Mouse (Mus musculus) gastrocnemius, postnatal 25 days (tissue): ENCODE results near the gene Adgrg7. TPM values are rescaled to one million over a fixed set of nuclear protein-coding genes. Genes with fewer than 3 reads are reported as not detected.

Source experiments
- DNase-seq: peaks from one replicate; pipeline ENCODE4 v3.0.0; 2022
- total RNA-seq, 2 experiments: library from RNA; stranded (reverse); gene quantifications; 1 replicate in 1 of 2; 2 replicates in 1 of 2; pipeline ENCODE4 v1.2.3; 2021

Adgrg7 gene
- total RNA-seq, 2 experiments from 2014 or later, result not detected

DNA sequence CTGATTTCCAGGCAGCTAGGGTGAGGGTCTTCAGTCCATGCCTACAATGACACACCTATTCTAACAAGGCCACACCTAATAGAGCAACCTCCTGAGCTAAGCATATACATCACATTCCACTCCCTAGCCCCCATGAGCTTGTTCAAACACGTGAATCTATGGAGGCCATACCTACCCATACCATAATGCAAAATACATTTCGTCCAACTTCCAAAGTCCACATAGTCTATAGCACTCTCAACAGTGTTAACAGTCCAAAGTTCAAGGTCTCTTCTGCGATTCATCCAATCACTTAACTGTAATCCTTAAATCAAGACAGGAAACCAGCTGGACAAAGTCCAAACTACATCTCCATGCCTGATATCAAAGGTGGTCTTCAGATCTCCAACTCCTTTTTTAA lies 85.6 kb downstream of the Adgrg7 start:
- no peak for DNase-seq

DNA sequence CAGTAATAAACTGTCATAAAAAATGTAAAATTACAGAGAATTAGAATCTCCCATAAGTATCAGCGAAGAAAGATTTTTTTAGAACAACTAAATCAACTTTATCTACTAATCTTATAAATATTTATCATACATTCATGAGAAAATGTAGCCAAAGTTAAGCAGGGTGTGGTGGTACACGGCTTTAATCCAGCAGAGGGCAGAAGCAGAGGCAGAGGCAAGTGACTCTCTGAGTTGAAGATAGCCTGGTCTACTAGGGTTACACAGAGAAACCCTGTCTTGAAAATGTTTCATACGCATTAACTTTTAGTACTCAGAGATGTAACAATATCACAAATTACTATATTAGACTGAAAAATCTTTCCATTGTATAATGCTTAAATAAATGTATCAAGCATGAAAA lies 89.9 kb downstream of the Adgrg7 start:
- no peak for DNase-seq

DNA sequence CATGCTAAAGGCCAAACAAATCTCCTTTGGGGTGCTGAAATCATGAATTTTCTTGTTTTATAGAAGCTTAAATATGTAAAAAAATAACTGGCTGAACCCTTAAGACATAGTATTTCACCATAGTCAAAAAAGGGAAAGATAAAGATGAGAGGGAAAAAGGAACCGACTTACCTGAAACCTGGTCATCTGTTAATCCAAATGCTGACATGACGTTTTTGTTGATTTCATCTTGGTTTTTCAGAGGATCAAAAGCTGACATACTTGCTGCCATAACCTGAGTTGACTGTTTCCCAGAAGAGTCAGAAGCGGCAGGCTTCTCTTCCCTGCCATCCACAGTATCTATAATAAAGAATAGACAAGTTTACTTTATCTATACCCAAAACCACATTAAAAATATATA lies 94.8 kb downstream of the Adgrg7 start:
- no peak for DNase-seq

DNA sequence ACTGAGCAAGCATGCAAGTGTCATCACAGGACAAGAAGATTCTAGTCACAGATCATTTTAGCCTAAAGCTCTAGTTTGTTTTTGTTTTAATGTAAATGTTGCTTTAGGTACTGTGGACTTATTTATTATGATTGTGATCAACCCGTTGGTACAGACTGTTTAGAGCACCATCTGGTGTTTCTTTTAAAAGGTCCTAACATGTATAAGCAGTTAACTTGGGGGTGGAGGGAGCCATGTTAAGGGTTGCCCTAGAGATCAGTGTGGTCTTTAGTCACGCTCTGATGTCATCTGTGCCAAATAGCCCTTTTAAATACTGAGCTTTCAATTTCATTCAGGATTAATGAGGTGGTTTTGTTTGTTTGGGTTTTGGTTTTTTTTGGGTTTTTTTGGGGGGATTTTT lies 99.2 kb downstream of the Adgrg7 start:
- no peak for DNase-seq

DNA sequence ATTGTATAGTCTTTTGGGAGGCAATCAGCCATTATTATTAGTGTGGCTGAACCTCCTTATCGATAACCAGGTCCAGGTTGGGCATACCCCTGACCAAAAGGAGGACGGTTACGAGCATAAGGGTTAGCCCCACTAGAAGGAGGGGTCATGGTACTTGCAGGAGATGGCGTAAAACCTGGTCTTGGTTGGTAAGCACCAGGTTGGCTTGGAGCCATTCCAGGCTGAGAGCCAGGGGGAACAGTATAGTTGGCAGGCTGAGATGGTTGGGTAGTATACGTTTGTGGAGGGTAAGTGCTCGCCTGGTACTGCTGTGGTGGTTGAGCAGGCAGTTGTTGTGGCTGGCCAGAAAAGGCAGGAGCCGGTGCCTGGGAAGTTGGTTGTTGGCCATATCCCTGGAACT lies 104.9 kb downstream of the Adgrg7 start:
- DNase-seq, result no peak

DNA sequence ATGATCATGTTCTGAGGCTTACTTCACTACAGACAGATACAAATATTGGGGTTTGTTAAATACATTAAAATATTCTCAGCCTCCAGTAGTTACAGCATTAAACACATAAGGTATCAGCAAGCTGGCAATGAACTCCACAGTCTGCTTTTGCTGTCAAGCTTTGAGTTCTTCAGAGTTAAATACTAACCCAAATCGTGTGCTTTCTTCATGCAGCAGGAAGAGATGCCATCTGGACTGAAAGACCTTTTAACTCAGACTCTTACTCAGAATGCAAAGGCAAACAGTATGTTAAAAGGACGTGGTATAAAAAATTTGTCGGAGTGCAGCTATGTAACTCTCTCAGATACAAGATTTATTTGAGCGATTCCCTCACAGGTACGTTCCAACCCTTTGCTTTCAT lies 108.9 kb downstream of the Adgrg7 start:
- no peak for DNase-seq

DNA sequence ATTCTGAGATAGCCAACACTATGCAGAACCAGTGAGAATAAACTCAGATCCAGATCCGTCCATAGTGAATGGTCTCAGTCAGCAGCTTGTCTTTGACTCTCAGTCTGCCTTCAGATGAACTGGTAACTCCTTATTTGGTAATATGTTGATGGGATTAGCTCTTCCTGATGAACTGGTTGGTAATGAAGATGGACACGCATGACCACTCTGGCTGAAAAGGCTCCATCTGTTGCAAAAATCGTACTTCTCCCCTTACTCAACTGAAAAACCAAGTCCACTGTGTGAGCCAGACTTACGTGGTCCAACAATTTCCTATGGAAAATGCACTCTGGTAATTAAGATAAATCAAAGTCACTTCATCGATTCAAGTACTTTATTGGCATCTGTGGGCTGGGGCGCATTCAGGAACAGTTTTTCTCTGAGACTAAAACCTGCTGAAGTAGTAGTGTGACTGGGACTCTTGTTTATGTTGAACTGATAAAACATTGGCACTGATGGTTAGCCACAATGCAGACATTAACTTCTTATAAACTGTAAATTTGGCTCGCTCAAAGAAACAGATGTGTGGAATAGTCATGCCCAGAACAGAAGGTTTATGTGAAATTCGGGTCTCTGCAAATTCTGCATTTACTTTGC lies 114.5 kb downstream of the Adgrg7 start:
- no peak for DNase-seq

DNA sequence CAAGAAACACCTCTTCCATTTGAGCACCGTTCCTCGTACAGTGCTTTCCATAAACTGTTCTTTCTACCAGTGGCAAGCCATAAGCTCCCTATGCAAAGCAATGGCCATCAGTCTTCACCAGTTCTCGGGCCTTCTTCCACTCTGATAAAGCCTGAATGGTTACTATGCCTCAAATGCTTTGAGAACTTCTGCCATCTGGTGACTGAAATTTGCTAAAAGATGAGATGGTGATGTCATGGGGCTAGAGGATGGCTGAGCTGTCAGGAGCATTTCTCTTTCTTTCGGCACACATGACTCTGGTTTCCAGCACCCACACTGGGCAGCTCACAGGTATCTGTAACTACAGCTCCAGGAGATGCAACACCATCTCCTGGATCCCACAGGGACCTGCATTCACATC lies 118.5 kb downstream of the Adgrg7 start:
- DNase-seq, result no peak

Other genes with a start within 250 kb of the Adgrg7 start
- 10 to 100 TPM; 43.6 to 44.2 TPM for gene Tfg, start 78.4 kb downstream of the Adgrg7 start, total RNA-seq
- 1 to 10 TPM; 2.4 to 3.7 TPM for gene Tmem45a, start 90.3 kb upstream of the Adgrg7 start, total RNA-seq
- not detected for gene Lnp1, start 132.2 kb upstream of the Adgrg7 start, total RNA-seq